Mouse (Mus musculus) liver, postnatal 0 days (tissue): ENCODE measurements around the gene Prim1. TPM values are rescaled to one million over a fixed set of nuclear protein-coding genes. Genes with fewer than 3 reads are reported as not detected.
"Not testable (repeated sequence)": the region's sequence is repeated elsewhere in the genome, so short reads cannot be mapped to it uniquely, and the experiment has no call there.

ENCODE experiments used
- ATAC-seq: fragments of 200-750 bp; cut with Nextera tagmentation; 2 replicates; pipeline ENCODE4 v1.8.0; 2017; ENCODE audit warnings: mild to moderate bottlenecking, moderate library complexity
- DNase-seq: peaks from one replicate; pipeline ENCODE4 v3.0.0-alpha.2; 2016
- H3K27ac ChIP-seq: fragments of 300-500 bp; sonication (generic); 2 replicates; pipeline ENCODE4 v1.5.1; 2014; ENCODE audit warnings: antibody characterized with exemption, moderate library complexity, mild to moderate bottlenecking, low read depth
- H3K27me3 ChIP-seq: fragments of 300-500 bp; sonication (generic); 2 replicates; pipeline ENCODE4 v1.6.1; 2014; ENCODE audit warnings: low read length, control low read depth, mixed read lengths; ENCODE audit not compliant: insufficient read depth
- H3K36me3 ChIP-seq: fragments of 300-500 bp; sonication (generic); replicated peaks from 2 replicates; pipeline ENCODE4 v1.6.1; 2014; ENCODE audit warnings: mild to moderate bottlenecking, control low read depth, low read length, moderate library complexity, mixed read lengths; ENCODE audit not compliant: insufficient read depth
- H3K4me1 ChIP-seq: fragments of 300-500 bp; sonication (generic); 2 replicates; pipeline ENCODE4 v1.6.1; 2014; ENCODE audit warnings: antibody characterized with exemption, mild to moderate bottlenecking, control low read depth; ENCODE audit not compliant: insufficient read depth
- H3K4me2 ChIP-seq: fragments of 300-500 bp; sonication (generic); 2 replicates; pipeline ENCODE4 v1.6.1; 2014; ENCODE audit warnings: low read depth, mild to moderate bottlenecking, low read length, moderate library complexity, mixed read lengths
- H3K4me3 ChIP-seq: fragments of 300-500 bp; sonication (generic); 2 replicates; pipeline ENCODE4 v1.5.1; 2014; ENCODE audit warnings: low read depth, low read length
- H3K9ac ChIP-seq: fragments of 300-500 bp; sonication (generic); replicated peaks from 2 replicates; pipeline ENCODE4 v1.6.1; 2014; ENCODE audit warnings: mild to moderate bottlenecking, moderate library complexity
- H3K9me3 ChIP-seq: fragments of 300-500 bp; sonication (generic); 2 replicates; pipeline ENCODE4 v1.6.1; 2016; ENCODE audit warnings: mild to moderate bottlenecking, control low read depth, low read length, mixed read lengths
- CTCF ChIP-seq: sonication (generic); IDR thresholded peaks from 2 replicates; pipeline ENCODE4 v1.5.1; 2016; ENCODE audit warnings: antibody characterized with exemption, low read depth
- EP300 ChIP-seq: IDR thresholded peaks from 2 replicates; pipeline ENCODE4 v1.6.1; 2016; ENCODE audit warnings: antibody characterized with exemption, low read depth, mild to moderate bottlenecking
- WGBS: fragments of 180-500 bp; shearing (Covaris S2); extraction: QIAGEN DNeasy Blood & Tissue Kit; methylation state at CpG from one replicate; pipeline ENCODE4 v1.1.7; 2014; ENCODE audit not compliant: insufficient replicate concordance; 5-methylcytosine and 5-hydroxymethylcytosine counted together
- polyA plus RNA-seq: library from polyadenylated mRNA; unstranded; fragments of >200 nt; fragmentation: Nextera tagmentation; extraction: Ambion mirVana; gene quantifications from 2 replicates; pipeline ENCODE4 v1.2.1, GENCODE M21; 2015

Gene Prim1
- polyA plus RNA-seq, 1 experiment from 2014 or later = 29.1 TPM

DNA sequence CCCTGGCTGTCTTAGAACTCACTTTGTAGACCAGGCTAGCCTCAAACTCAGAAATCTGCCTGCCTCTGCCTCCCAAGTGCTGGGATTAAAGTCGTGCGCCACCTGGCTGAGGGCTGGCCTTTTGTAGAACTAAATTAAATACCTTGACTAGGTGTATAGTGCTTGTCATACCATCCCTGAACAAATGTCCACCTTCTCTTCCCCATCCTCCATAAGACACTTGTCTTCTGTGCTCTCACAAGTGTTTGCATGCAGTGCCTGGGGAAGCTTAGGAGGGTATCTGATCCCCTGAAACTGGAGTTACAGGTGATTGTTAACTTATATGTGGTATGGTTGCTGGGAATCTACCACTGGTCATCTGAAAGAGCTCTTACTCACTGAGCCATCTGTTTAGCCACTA is 35.4 kb downstream of the Prim1 start:
- H3K9ac ChIP-seq = no peak overlapping the region
- DNase-seq (no peak), ATAC-seq (no peak)
- H3K4me1 ChIP-seq = no peaks in the 10 kb centered on the region
- peaks cover 42% of the 10 kb centered on the region for H3K36me3 ChIP-seq
- H3K27ac ChIP-seq = no peak overlapping the region
- WGBS = 87% methylated on average over 2 of the region's 2 CpGs
- H3K4me2 ChIP-seq = no peak overlapping the region
- no peaks in the 10 kb centered on the region for H3K27me3 ChIP-seq
- H3K9me3 ChIP-seq = no peaks in the 10 kb centered on the region
- TF ChIP-seq CTCF (no peak), EP300 (no peak)
- H3K4me3 ChIP-seq = no peak overlapping the region

DNA sequence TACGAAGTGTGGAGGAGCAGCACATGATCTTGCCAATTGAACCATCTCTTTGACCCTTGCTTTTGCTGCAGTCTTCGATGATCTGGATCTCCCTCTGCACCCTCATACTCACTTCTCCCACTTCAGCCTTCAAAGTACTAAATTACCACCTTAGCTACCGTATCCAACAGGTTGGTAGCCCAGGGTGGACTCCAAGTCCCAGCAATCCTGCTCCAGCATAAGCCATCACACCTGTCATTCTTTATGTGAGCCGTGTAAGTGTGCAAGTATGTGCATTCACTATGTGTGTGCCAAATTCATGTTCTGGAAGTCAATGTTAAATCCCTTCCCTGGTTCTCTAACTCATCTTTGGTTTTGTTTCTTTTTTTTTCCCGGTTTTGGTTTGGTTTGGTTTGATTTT is 36.6 kb downstream of the Prim1 start:
- DNase-seq = no peak
- Histone ChIP-seq H3K4me3 (no peak overlapping the region), H3K9me3 (no peaks in the 10 kb centered on the region), H3K27ac (no peak overlapping the region), H3K27me3 (no peaks in the 10 kb centered on the region), H3K36me3 (peaks cover 31% of the 10 kb centered on the region), H3K4me1 (no peaks in the 10 kb centered on the region), H3K9ac (no peak overlapping the region), H3K4me2 (no peak overlapping the region)
- ATAC-seq = no peak
- no peak for TF ChIP-seq CTCF
- no peak for TF ChIP-seq EP300
- 93% methylated on average over 5 of the region's 5 CpGs for WGBS

DNA sequence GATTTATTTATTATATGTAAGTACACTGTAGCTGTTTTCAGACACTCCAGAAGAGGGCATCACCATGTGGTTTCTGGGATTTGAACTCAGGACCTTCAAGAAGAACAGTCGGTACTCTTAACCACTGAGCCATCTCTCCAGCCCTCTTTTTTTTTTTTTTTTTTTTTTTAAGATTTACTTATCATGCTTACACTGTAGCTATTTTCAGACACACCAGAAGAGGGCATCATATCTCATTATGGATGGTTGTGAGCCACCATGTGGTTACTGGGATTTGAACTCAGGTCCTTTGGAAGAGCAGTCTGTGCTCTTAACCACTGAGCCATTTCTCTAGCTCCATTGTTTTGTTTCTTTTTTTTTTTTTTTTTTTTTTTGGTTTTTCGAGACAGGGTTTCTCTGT is 37.2 kb downstream of the Prim1 start:
- not testable (repeated sequence) for H3K4me2 ChIP-seq, DNase-seq, H3K9me3 ChIP-seq, ATAC-seq, H3K4me1 ChIP-seq, H3K27me3 ChIP-seq, H3K9ac ChIP-seq, H3K4me3 ChIP-seq, H3K27ac ChIP-seq
- 88% methylated on average over 1 of the region's 2 CpGs for WGBS
- H3K36me3 ChIP-seq = peaks cover 28% of the 10 kb centered on the region

DNA sequence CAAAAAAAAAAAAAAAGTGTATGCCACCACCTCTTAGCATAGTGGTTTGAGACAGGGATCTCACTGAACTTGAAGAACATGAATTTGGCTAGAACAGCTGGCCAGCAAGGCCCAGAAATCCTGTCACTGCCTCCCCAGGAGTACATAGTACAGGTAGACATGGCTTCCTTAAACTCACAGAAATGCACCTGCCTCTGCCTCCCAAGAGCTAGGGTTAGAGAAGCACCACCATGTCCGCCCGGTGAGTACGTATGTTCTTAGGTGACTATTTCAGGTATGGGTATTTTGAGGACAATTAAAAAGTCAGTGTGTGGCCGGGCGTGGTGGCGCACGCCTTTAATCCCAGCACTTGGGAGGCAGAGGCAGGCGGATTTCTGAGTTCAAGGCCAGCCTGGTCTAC is 38.0 kb downstream of the Prim1 start:
- H3K36me3 ChIP-seq = peaks cover 21% of the 10 kb centered on the region
- 88% methylated on average over 8 of the region's 8 CpGs for WGBS
- TF ChIP-seq EP300 (no peak), CTCF (no peak)

DNA sequence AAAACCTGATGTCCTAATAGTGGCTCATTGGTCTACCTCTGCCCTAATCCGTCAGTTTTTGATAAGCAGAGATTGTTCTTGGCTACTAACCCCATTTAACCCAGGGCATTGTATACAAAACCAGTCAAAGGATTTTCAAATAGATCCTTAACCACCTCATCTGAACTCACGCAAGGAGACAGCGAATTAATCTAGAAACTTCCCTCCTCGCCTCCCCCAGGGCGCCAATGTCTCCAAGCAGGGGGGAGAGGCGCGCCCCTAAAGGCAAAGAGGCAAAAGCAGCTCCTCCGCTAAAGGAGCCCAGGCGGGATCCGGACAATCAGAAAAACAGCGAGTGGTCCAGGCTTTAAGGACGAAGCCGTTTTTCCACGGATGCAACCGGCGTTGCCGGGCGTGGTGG is 43.2 kb downstream of the Prim1 start:
- under 1% methylated on average over 18 of the region's 18 CpGs for WGBS
- peak overlapping the region; percentile 69 for H3K4me3 ChIP-seq
- H3K9ac ChIP-seq = peak overlapping the region; percentile 83
- peaks cover 34% of the 10 kb centered on the region for H3K4me1 ChIP-seq
- peak overlapping the region; percentile 99 for H3K4me2 ChIP-seq
- H3K27ac ChIP-seq = peak overlapping the region; percentile 92
- H3K27me3 ChIP-seq = no peaks in the 10 kb centered on the region
- TF ChIP-seq EP300 (no peak), CTCF (no peak)
- no peak for ATAC-seq
- no peaks in the 10 kb centered on the region for H3K9me3 ChIP-seq
- H3K36me3 ChIP-seq = 0 out of 2 replicates have a peak, but pooled peaks cover 4% of the 10 kb centered on the region
- no peak for DNase-seq

More for the DNA sequence above, 38.0 kb downstream of the Prim1 start:
- ATAC-seq (no peak), DNase-seq (no peak)
- Histone ChIP-seq H3K4me1 (peaks cover 4% of the 10 kb centered on the region), H3K27ac (no peak overlapping the region), H3K27me3 (no peaks in the 10 kb centered on the region), H3K9ac (no peak overlapping the region), H3K4me2 (no peak overlapping the region), H3K9me3 (no peaks in the 10 kb centered on the region), H3K4me3 (no peak overlapping the region)

DNA sequence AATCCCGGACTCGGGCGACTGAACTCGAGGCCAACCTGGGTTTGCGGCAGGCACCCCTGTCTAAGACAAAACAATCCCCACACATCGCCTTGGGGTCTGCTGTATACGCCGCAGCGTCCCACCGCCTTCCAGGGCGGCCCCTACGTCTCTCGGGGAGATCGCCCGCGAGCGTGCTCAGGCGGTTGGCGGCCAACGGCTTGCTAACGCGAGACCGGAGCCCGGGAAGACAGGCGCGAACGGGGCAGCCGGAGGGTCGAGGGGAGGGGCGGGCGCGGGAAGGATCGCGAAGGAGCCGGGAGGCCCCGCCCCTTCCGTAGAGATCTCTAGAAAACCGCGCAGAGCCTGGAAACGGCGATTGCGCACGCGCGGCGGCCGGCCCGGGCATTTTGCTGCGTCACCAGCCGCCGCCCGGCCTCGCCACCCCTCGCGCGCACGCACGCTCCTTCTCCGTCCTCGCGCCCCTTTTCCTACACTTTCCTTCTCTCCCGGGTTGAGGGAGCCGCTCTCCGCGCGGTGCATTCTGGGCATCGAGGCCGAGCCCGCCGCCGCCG is 43.7 kb downstream of the Prim1 start, which contains the start of gene Ptges3:
Ptges3 (plus strand) TSS at position 354 of the 551 bp plus-strand sequence.
- H3K4me2 ChIP-seq = peak within 1 kb of the TSS; percentile 99
- no peaks in the 10 kb centered on the region for H3K27me3 ChIP-seq
- DNase-seq (peak; percentile 98), ATAC-seq (peak; percentile 88)
- H3K9me3 ChIP-seq = no peaks in the 10 kb centered on the region
- H3K4me1 ChIP-seq = peaks cover 37% of the 10 kb centered on the region
- TF ChIP-seq CTCF = no peak
- TF ChIP-seq EP300 = 0 out of 2 replicates have a peak, but pooled peaks have one; percentile 19
- peak within 1 kb of the TSS; percentile 92 for H3K27ac ChIP-seq
- peak within 1 kb of the TSS; percentile 83 for H3K9ac ChIP-seq
- 0% methylated on average over 50 of the region's 72 CpGs for WGBS
- peaks cover 7% of the 10 kb centered on the region; the same call in 1 of the 2 replicates for H3K36me3 ChIP-seq
- peak within 1 kb of the TSS; percentile 69 for H3K4me3 ChIP-seq
